Mouse (Mus musculus) C2C12 (cell line): ENCODE results near the gene Optc.

ENCODE experiments used
- CTCF ChIP-seq: IDR thresholded peaks from one replicate; pipeline ENCODE4 v1.5.1; 2011; ENCODE audit not compliant: control insufficient read depth, insufficient read depth, insufficient read length
- USF1 ChIP-seq: IDR thresholded peaks from one replicate; pipeline ENCODE4 v1.6.1; 2011; ENCODE audit warnings: low read depth, mild to moderate bottlenecking, control low read depth, moderate library complexity

- no peak for TF ChIP-seq CTCF
- no peak for TF ChIP-seq USF1
Observed at GRCm38 (mm10) chr1:133878825-133879423, 28.9 kb downstream of the Optc start.
